Mouse (Mus musculus): ENCODE results near the gene Atp6v0c. TPM values are rescaled to one million over a fixed set of nuclear protein-coding genes. Genes with fewer than 3 reads are reported as not detected.

Gene Atp6v0c
- total RNA-seq (2021) = 100 to 1,000 TPM; 227 to 247 TPM

DNA sequence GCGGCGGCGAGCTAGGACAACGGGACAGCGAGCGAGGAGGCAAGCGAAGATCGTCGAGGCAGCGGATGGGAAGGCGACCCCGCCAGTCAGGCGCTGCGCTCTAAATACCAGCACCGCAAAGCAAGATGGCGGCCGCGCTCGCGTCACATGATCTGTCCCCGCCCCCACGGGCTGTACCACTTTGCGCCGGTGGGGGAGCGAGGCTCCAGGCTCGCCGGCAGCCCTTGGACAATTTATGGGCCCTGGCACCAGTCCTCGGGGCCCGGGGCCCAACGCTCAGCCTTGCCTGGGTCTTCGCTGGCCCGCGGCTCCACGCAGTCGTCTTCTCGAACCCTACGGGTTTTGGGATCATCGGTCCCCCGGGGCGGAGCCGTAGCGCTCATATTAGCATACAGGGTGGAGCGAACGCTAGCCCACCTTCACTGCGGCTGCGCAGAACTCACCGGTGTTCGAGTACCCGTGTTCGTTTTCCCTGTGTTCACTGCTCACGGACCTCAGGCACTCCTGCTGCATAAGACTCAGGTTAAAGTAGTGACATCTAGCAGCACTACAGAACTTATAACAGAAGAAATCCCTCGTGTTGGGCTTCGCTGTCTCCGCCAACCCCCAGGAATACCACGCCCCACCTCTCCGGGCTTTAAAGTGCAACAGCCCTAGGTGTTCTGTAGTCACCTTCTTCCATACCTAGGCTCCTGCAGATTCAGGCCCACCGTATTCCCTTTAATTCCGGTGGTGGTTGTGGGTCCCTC is at the start of gene Atp6v0c:
TSS of gene Atp6v0c (minus strand) at position 386 of the 749 bp plus-strand sequence.
- intact Hi-C loops (cut with DNase I) = loop anchor here (2.0 to 5.0 kb wide), 3 partner anchors 35 to 268 kb away; partner anchors contain the start of genes Ccnf and Tbc1d24
- DNase-seq = peak; percentile 93 to 99

DNA sequence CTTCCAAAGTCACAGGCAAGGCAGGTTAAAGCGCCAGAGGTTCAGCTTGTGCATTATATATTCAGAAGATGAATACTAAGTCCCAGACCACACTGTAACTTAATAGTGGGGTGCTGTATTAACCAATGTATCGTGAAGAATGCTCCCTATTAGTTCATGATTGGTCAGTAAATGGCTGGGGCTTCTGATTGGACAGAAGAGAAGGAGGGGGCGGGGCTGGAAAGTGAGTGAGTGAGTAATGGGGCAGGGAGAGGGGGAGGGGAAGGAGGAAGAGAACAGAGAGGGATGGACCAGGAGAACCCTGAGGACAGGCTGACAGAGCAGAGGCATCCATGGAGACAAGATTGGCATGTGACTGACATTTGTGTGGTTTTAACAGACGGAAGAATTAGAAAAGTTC is 47.3 kb upstream of the Atp6v0c start:
- intact Hi-C loops (cut with DNase I) = no loop called here
- DNase-seq = no peak

DNA sequence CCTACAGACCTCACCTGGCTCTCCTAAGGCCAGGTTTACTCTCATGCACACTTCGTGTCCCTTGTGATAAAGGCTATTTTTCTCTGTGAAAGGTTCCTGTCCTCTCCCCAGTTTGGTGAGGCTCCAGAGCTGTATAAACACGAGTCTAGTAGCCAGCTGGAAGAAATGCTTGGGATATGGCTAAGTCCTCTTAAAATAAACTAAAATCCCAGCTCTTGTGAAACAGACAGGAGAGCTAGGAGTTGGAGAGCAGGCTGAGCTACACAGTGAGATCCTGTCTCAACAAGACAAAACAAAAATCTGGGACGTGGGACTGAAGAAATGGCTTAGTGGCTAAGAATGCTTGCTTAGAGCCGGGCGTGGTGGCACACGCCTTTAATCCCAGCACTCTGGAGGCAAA is 43.7 kb upstream of the Atp6v0c start:
- DNase-seq = no peak
- intact Hi-C loops (cut with DNase I) = no loop called here

DNA sequence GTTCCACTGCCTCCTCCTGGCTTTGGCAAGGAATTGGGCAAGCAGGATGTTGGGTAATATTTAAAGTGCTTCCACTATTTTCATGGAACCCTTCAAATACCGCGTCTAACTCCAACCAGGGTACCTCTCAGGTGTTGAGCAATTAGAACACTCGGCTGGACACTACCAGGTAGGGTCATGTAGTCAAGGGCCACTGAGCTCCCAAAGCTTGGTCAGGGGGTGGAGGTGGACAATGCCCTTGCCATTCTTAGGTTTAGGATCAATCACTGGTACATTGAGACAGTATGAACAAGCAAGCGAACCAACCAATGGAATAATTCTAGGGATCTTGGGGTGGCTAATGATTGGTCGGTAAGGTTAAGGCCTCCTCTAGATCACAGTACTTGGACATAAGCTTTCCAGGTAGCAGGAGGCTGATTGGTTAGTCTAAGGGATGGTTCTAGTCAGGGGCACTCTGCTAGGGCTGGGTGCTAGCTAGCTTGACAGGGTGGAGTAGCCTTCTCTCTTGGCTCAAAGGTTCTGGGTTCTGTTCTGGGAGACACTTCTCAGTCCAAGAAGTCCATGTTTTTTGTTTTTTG is 43.0 kb upstream of the Atp6v0c start:
- DNase-seq = no peak
- intact Hi-C loops (cut with DNase I) = no loop called here

DNA sequence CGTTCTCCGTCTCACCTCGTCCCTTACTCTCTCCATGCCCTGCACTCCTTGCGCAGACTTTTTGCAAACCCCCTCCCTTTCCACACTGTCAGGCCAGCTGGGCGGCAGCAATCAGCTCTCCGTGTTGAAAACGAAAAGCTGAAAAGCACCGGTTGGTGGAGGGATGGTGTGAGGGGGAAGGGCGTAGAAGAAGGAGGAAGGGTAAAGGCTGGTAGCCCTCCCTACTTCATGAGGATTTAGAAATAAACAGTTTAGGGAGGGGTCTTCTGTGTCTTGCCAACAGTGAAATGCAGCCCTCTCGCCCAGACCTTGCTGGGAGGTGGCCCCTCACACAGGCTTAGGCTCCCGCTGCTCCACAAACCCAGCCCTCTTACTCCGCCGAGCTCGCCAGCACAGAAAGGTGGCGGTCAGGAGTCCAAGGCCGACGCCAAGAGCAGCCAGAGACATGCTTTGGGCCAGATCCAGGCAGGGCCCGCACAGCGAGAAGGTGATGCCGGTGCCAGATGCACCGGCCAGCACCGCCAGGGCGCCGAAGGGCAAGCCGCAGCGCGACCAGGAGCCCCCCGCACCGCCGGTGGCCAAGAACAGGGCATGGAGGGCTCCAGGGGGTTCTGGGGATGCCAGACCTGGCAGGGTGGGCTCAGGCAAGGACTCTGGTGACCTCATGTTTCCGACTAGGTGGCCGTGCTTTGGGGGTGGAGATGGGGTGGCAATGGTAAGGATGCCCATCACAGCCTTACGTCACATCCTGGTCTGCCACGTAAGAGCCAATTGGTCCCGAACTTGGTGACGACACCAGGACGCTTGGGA is 42.3 kb upstream of the Atp6v0c start:
- DNase-seq = peak; percentile 38 to 42
- intact Hi-C loops (cut with DNase I) = no loop called here

DNA sequence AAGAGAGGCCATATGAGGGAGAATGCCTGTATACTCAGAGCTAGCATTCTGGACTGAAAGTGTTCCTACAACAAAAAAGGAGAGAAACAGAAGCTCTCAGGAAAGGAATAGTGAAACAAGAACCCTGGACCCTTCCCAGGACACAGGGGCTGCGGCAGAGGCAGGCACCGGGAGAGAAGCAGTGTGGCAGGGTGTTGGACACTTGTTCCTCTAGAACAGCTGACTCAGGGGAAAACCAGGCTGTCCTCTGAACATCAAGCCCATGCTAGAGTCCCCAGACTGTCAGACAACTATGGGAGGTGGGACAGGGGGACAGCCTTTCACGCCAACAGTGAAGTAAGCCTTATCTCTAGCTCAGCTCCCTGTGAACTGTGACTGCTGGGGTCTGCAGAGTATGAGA is 41.1 kb upstream of the Atp6v0c start:
- no peak for DNase-seq
- intact Hi-C loops (cut with DNase I) = no loop called here

DNA sequence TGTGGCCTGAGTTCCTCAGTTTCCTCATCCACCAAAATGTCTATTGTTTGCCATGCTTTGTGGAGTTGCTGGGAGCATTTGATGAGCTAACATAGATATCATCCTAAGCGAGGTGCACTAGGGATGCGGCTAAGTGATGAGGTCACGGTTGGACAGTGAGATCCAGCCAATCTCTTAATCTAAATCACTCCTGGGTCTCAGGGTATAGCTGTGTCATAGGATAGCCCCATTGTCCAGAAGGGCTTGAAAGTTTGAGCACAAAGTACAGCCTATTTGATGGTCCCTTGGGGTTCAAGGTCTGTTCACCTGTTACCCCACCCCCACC is 40.4 kb upstream of the Atp6v0c start:
- DNase-seq = no peak
- intact Hi-C loops (cut with DNase I) = no loop called here

DNA sequence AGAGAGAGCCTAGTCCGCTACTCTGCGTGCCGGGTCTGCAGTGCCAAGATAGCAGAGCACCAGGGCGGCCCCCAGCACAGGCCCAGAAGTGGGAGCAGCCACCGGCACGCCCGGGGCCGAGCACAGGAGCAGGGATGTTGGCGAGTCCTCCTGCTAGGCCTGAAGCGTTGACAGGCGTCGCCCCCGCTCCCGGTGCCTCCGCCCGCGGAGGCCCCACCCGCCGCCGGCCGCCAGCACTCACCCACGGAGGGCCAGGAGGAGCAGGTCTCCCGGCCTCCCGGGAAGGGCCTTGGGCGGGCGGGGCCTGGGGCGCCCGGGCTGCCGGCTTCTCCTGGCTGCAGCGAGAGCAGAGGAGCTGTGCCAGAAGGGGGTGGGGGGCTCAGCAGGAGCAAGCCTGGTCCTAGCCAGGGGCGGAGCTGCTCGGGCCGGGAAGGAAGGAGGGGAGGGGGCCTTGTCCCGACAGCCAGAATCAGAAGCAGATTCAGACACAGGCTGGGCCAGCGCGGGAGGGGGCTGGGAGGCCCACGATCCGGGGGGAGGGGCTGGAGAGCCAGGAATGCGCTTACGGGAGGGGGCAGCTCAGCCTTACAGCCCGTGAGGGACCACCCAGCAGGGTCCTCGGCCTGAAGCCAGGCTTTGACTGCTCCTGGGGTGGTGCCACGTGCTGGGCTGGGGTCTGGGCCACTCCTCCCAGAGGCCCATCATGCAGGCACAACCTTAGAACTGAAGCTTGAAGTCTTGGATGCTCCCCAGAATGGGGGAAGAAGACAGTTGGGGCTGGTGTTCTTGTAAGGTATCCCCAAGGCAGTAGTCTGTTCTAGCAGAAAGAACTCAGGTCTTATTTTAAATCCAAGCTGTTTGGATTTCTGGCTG is 39.8 kb upstream of the Atp6v0c start, which contains the start of gene Ntn3:
TSS of gene Ntn3 (minus strand) at position 489 of the 873 bp plus-strand sequence.
- peak; percentile 44 to 57 for DNase-seq
- intact Hi-C loops (cut with DNase I) = no loop called here

DNA sequence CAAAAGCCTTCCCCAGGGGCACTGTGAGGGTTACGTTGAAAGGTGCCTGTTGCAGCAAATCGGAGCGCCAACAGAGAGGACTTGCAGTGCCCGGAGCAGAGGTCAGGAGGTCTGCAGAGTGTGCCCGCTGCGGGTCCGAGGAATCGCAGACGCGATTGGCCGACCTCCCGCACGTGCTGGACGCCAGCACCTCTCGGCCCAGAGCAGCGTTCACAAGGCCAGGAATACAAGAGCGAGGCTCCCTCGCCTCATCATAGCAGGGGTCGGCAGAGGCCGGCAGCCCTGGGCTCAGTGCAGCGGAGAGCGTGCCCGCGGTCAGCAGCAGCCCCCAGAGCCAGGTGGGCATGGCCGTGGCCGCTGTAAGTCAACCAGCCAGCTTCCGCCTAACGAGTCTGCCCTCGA is 39.1 kb upstream of the Atp6v0c start:
- intact Hi-C loops (cut with DNase I) = no loop called here
- DNase-seq = peak in 1 of 2 experiments; percentile 36

DNA sequence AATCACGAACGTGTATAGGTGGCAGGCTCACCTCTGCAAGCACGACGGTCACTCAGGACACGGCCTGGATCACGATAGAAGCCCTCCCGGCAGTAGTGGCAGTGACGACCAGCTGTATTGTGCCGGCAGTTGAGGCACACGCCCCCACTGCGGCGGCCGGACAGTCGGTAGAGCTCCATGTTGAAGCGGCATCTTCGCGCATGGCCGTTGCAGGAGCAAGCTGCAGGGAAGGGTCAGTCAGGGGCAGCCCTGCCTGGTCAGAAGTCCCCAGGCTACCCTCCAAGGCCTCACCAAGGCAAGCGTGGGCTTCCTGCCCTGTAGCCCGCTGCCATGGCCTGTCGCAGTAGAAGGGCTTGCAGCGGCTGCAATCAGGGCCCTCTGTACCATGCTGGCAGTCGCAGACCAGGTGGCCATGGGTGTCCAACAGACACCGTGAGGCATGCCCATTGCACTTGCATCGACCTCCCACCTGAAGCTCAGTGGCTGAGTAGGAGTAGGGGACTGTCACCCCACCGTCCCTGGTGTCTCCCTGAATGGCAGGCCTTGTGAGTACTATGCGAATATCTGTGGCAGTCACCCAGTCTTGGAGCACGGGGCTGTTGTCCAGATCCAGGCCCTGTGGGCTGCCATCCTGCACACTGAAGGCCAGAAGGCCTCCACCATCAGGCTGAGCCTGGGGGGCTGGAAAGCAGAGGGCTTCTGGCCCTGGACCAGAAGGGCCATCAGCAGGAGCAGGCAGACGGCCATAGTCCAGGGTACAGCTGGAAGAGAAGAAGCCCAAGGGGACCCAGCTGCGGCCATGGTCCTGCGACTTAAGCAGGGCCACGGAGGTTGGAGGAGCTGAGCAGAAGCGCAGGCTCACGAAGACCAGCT is 38.5 kb upstream of the Atp6v0c start:
- intact Hi-C loops (cut with DNase I) = no loop called here
- peak in 1 of 2 experiments; percentile 16 for DNase-seq

DNA sequence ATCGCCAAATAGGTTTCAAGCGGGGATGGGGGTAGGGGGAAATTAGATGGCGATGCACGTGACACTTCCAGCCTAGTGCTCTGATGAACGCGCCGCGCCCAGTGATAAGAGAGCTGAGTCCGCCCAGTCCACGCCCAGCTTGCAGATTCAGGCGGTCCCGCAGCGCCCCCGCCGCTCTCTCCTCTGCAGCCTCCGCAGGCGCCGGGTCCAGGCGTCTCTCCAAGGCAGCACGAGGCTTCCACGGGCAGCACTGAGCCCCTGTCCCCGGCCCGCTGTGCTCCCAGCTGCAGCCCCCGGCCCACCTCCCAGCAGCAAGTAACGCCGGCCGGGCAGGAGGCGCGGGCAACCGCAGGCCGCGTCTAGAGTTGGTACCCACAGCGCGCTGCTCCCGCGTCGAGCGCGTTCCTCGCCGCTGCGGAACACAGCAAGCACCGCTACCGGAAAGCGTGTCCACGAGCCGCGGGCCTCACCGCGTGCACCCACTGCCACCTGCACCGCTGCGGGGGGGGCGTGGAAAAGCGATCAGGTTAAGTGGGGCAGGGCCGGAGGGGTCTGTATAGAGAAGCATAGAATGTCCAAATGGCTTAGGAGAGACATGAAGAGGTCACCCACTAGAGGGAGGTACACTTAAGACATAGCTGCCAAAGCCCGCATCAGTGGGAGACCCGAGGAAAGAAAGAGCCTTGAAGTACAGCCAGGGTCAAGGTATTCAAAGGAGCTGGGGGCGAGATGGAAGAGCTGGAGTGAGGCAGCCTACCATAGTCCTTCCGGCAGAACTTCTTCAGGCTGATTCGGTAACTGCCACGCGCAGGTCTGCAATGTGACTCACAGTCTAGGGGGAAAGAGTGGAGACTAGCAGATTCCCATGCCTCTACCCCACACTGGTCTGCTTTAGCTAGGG is 37.2 kb upstream of the Atp6v0c start:
- intact Hi-C loops (cut with DNase I) = no loop called here
- DNase-seq = peak; percentile 40 to 51

DNA sequence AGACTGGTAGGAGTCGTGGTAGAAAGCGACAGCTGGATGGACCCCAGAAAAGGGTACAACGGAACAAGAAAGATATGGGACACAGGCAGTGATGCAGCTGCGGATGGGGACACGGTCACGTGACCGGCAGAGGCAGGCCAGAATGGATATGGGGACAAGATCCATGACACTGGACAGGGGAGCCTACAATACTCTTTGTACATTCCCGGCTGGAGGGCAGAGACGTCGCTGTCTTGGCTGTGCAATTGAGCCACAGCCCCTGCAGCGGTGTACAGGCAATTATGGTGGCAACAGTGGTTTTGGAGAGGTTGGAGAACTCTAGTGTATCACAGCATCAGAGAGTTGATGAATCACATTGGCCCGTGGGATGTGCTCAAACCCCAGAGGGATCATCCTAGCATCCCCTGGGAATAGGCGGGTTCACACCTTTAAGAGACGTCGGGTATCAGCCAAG is 36.4 kb upstream of the Atp6v0c start:
- peak in 1 of 2 experiments; percentile 57 for DNase-seq
- intact Hi-C loops (cut with DNase I) = loop anchor here (2.0 kb wide), 2 partner anchors 37 to 45 kb away; partner anchors contain the start of genes Atp6v0c and Ccnf

DNA sequence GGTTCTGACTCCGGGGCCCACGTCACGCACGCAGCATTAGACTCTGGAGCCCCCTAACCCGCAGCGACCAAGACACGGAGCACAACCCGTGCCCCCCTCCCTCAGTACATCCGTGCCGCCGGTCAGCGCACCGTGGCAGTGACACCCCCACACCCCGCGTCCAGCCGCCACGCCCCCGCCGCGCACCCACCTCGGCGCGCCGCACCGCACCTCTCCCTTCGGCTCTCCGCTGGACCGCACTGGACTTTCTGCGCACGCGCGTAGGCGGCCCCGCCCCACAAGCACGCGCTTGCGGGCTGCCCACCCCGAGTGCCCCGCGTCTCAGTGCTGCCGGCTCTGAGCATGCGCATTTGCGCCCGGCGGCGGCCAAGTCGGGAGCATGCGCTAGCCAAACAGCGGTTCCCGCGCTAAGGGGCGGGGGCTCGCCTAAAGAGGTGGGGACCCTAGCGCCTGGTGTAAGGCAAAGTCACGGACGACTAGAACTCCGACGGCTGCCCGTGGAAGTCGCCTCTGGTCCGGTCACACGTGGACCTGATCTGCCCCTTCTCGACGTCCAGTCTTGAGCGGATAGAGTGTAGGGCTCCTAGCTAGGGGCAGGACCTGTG is 35.9 kb upstream of the Atp6v0c start, which contains the start of gene Tbc1d24:
TSS of gene Tbc1d24 (minus strand) at position 279 of the 605 bp plus-strand sequence.
- intact Hi-C loops (cut with DNase I) = loop anchor here (2.0 kb wide), 2 partner anchors 37 to 45 kb away; partner anchors contain the start of genes Atp6v0c and Ccnf

DNA sequence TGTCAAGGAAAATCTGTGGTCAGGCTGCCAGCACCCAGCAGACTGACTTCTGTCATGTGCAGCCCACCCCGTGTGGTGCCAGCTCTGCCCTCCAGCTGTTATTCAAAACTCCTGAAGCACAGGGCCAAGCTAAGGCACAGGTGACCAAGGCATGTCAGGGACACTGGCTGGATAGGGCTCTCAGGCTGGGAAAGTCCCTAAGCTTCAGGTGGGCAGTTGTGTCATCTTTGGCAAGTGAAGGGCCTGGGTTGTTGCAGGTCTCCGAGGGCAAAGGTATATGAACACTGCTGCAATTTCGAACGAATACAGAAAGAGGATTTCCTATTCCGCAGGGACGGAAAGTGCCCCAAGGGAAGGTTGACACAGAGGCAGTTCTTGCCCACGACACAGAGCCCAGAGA is 35.3 kb upstream of the Atp6v0c start:
- intact Hi-C loops (cut with DNase I) = loop anchor here (2.0 kb wide), 2 partner anchors 36 to 46 kb away; partner anchors contain the start of genes Atp6v0c and Ccnf
- DNase-seq = no peak

More for the DNA sequence above, 35.9 kb upstream of the Atp6v0c start, which contains the start of gene Tbc1d24:
- peak; percentile 91 to 94 for DNase-seq

DNA sequence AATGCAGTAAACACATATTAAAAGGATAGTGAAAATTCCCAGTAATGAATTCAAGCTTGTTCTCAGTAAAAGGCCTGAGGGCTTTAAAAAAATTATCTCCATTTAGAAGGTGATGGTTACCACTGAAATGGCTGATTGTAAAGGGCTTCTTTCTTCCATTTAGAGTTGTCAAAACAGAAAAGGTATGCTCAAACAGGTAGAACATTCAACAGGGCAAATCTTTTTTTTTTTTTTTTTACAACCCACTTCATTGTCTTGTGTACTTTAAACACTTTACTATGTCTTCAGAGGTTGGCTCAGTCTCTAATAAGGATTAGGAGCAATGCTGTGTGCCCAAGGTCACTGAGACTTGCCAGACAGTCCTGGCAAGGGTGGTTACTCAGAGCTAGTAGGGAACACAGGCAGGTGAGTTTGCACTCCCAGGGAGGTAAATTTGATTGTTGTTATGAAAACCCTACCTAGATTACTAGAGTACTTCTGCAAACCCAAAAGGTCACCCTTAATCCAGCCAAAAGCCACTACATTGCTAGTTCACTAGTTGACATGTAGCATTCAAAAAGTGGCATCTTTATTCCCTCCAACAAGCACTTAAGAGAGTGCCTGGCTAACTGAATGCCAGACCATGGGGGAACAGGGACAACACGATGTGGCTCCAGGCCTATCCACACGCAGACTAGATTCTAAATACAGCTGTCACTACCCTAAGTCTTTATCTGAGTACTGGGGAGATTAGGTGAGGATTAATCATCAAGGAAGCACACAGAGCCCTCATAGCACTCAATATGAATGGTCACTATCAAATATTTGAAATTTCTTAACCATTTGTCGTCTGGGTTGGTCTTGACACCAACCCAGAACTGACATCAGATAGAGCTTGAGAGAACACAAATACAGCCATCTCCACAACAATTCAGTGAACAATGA is 34.4 kb upstream of the Atp6v0c start:
- intact Hi-C loops (cut with DNase I) = loop anchor here (2.0 kb wide), 2 partner anchors 35 to 47 kb away; partner anchors contain the start of genes Atp6v0c and Ccnf

DNA sequence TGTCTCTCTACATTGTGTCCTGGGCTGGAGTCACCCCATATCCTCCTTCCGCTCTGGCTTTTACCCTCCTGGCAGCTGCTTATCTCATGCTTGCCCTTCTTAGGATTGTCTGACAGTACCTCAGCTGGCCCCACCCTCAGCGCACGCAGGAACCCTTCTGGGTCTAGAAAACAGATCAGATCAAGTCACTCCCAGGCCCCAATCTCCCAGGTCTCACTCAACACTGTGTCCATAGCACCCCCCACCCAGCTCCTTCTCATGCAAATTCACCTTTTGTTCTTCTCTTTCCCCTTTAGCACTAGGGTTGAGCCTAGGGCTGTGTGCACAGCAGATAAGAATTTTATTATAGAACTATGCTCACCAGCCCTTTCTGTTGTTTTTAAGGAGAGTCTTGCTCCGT is 33.6 kb upstream of the Atp6v0c start:
- DNase-seq = no peak
- intact Hi-C loops (cut with DNase I) = no loop called here

More for the DNA sequence above, 34.4 kb upstream of the Atp6v0c start:
- no peak for DNase-seq

All from heart, postnatal 36 days (tissue).